Mouse (Mus musculus): ENCODE results near the gene Gramd1b.

The Gramd1b gene

DNA sequence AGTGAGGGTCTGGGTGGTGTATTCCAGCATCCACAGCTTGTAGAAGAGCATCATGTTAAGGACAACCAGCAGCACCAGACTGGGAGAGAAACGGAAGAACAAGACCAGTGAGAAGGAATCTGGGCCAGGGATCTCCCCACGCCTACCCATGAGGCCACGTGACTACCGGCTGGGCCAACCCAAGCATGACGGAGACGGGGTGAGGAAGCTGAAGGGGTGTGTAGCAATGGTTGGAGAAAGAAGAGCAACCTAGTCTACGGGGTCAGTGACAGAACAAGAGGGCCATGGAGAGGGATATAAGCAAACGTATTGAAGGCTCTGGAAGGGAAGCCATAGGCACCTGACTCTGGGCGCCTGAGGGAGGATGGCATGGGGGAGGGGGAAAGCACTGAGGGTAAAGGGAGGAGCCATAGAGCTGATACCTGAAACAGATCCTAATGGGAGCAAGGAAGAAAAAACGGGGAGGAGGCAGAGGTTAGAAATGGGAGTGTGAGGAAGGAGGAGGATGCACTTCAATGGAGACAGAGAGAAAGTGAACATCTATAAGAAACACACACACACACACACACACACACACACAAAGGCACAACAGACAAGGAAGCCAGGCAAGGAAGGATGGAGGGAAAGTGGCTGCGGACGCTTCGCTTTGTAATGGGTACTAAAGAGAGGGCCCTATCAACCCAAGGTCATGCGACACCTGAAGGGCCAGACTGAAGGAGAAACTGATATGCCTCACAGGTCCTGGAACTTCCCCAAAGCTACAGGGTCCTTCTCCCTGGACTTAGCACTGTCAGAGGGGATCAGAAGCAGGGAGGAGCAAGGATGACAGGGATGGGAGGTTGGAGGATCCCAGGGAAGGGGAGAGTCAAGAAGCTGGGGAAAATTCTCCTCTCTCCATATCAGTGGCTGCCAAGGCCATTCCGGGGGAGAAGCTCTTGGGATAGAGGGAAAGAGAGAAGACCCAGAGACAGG is 230.9 kb downstream of the Gramd1b start:
- DNase-seq: no peak

- DNase-seq: no peak
Observed at GRCm38 (mm10) chr9:40299323-40299722, 231.9 kb downstream of the Gramd1b start.

- DNase-seq: no peak
Observed at GRCm38 (mm10) chr9:40297969-40298368, 233.2 kb downstream of the Gramd1b start.

DNA sequence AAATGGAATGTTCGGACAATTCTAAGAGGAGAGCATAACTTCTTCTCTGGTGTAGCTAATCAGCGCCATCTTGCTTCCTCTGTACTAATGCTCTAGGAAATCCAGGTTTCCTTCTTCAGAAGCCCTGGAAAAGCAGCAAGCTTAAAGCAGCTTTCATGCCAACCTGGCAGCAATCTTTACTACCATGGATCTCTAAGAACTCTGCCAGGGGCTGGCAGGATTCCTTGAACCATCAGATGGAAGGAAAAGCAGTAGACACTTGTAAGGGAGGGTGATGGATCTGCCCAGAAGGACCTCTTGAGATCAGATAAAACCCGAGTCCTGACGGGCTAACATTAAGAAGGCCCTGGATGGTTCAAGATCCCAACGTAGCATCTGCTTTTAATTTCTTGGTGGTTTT is 234.9 kb downstream of the Gramd1b start:
- peak; percentile 79 for DNase-seq

DNA sequence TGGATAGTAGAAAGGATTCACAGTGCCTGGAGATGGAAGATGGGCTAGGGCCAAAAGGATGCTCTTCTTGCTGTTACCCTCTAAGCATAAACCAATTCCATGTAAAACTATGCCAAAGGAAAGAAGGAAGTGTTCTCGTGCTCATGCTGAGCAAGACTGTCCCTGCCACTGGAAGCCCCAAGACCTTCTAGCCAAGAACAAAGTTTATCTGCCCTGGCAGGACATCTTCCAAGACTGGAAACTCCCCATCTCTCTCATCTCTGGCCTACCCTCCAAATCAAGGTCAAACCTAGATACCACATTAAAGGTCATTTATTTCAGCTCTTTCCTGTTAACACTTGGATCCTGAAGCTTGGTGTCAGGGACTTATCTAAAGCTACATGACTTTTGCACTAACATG is 236.3 kb downstream of the Gramd1b start:
- DNase-seq: no peak

DNA sequence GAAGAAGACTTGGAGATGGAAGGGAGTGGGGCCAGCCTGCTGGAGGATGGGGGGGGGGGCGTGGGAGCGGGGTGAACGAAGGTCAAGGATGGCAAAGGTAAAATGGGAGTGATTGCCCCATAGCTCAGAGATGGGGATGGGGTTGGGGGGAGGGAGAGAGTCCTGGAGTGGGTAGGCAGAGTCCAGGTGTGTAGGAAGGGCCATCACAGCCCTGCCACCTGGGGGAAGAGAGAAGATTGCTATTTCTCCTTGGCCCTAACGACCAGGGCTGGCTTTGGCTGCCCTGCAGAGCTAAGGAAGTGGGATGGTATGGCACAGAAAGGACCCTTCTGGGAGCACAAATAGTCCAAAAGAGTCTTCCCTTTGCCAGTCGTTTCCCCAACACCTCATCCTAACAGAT is 237.0 kb downstream of the Gramd1b start:
- DNase-seq: no peak

DNA sequence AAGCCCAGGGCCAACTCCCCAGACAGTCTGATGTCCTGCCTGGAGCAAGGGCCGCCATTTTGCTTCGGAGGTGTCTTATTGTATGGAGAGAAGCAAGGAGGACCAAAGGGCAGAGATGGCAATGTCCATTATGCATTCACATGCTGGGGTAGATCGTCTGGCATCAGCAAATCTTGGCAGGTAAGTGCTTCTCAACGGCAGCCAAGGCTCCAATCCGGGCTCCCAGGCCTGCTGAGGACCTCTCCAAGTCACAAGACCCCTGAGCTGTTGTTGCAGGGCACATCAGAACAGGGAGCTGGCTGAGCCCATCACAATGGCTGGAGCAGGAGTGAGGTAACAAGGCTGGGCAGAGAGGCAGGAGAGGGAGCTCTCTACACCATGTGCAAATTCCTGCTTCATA is 237.4 kb downstream of the Gramd1b start:
- DNase-seq: no peak

DNA sequence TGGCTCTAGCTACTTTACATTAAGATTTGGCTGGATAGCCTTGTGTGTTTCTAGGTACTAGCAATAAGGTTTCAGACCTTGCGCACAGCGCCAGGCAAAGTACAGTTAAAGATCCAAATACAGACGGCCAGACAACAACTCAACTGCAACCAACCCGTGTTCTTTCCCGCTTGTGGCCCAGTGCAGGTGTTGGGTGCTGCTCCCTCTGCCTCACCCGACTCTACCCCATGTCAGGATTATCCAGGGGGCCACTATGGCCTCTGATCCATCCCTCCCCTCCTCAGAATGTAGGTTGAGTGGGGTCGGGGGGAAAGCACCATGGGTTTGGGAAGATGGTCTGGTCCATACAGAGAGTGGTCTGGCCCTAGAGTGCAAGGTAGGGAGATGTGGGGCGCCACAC is 237.9 kb downstream of the Gramd1b start:
- DNase-seq: no peak

DNA sequence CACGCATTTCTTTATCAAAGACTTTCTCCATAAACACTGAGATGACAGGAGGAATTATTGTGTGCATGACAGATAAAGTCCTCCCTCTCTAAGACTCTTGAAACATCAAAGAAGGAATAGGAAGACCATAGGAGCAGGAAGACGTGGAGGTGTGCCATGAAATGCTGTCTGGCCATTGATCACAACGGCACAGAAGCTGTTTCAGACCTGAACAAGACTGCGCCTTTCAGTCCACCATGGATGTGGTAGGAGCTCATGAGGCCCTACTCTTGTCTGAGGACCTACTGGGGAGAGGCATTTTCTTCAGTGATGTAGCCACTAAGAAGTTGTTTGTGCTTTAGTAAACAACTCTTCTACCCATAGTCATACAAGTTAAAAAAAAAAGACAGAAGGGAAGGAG is 238.7 kb downstream of the Gramd1b start:
- no peak for DNase-seq

DNA sequence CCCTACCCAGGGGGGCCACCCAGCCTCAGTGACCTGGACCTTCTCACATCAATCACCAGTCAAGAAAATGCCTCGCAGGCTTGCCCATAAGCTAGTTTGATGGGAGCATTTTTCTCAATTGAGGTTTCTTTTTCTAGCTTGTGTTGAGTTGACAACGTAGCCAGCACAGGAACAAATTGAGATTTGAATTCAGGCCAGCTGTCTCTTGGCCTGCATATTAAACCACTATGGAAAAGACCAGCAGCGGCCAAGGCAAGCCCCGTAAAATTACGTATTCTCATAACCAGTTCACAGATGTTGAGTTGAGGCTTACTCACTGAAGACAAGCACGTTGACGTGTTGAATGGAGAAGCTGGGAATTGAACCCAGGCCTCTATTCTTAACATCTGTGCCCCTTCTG is 248.2 kb downstream of the Gramd1b start:
- DNase-seq: no peak

GRCm38 (mm10) chr9:40279438-40279837 is 251.7 kb downstream of the Gramd1b start:
- no peak for DNase-seq

DNA sequence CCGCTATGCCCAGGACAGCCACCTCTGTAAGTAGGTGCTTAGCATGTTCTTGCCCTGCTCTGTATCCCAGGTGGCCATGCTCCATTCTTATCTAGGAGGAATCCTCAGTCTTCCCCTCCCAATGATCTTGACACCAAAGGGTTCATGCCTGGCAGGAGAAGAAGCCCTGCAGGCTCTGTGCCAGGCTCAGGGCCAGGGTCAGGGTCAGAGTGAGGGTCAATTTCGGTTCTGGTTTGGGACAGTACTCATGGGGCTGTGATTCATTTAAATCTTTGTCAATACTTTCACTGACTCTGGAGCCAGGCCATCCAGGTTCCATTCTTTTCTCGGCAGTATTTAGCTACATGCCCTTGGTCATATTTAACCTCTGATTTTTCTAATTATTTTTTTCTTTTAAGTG is 253.5 kb downstream of the Gramd1b start:
- DNase-seq: no peak

DNA sequence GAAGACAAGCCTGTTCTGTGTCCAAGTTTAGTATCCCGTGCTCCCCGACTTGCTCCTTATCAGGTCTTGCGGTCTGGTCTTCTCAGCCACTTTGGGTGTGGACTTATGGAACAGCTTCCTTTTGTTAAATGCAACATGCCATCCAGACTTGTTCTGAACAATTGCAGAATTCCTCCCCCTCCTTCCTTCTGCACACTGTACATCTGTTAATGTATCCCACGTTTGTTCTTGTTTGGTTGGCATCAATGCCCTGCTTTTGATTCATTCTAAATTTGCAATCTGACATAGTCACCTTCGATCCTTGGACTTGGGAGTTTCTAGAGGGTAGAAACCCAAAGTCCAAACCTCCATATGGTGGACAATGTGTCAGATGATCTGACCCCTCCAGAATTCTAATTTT is 255.3 kb downstream of the Gramd1b start:
- DNase-seq: no peak

- no peak for DNase-seq
Observed at GRCm38 (mm10) chr9:40272822-40273221, 258.4 kb downstream of the Gramd1b start.

DNA sequence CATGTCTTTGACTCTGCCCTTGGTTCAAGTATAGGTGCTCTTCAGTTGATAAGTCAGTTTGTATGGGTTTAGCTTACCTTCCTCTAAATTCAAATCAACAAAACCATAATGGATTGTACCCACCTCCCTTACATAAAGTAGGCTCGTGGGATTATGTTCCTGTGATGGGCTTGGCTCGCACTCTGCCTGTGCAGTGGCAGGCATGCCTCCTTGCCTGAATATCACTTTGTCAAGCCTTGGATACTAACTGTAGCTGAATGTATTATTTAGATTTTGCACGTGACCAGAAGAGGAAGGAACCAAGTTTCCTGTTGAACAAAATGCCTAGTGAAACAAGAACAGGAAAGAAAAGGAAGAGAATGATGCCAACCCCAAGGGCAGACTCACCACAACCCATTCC is 260.1 kb downstream of the Gramd1b start:
- no peak for DNase-seq

DNA sequence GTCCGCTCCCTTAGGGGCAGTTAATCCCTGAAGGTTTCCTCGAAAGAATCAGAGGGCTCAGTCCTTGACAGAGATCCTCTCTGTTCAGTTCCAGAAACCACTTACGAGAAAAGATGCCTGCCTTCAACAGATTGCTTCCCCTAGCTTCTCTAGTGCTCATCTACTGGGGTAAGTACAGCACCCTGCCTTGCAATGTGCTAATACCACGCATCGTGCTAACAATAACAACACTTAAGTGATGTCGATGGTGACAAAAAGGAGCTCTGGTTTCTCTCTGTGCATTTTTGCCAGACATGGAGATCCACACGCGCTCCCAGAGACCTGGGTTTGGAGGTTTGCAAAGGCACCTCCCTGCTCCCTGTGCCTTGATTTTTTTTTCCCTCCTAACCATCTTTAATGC is 261.3 kb downstream of the Gramd1b start:
- no peak for DNase-seq

DNA sequence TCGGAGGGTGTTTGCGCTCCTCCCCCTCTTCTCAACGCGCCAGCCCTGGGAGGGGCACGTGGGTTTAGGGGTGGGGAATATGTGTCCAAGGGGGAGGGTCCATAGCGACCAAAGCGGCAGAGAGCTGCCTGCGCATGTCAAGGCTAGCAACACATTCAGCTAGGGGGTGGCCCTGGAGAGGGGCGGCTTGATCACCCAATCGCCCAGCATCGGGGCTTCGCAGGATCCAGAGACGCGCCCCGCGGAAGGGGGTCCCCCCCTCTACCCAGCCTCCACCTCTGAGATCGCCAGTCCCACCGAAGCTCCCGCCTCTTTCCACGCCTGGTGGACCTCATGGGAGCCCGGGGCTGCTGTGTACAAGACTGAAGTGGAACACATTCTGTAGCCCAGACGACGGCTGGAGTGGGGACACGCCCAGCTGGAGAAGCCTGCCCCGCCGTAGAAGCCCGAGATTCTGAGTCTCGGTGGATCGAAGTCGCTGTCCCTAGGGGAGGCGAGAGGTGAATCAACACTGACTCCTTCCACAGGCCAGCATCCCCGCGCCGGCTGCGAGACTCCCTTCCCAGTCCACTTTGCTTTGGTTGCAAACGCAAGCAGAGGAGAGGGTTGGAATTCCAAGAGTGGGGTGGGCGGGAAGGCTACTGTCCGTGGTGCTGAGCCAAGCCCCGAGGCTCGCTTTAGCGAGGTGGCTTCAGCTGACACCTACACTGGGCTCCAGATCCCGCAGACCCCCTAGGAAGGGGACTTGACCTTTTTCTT is 261.9 kb downstream of the Gramd1b start, which contains the start of gene Scn3b:
Scn3b (plus strand) TSS at position 115 of the 759 bp plus-strand sequence.
- DNase-seq: no peak

DNA sequence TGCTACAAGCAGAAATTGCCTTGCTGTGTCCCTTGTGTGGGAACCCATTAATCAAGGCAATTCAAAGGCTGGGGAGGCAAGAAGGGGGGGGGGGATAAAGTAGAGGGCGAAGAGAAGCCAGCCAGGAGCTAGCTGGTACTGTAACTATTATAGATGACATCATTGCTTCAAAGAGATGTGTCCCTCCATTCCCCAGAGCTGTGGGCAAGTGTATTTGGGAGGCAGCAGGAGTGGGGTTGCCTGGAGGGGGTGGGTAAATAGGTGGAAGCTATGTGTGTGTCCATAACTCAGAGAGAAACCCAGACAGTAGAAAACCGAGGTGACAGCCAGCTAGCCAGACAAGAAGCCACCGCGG is 262.5 kb downstream of the Gramd1b start:
- DNase-seq: no peak

DNA sequence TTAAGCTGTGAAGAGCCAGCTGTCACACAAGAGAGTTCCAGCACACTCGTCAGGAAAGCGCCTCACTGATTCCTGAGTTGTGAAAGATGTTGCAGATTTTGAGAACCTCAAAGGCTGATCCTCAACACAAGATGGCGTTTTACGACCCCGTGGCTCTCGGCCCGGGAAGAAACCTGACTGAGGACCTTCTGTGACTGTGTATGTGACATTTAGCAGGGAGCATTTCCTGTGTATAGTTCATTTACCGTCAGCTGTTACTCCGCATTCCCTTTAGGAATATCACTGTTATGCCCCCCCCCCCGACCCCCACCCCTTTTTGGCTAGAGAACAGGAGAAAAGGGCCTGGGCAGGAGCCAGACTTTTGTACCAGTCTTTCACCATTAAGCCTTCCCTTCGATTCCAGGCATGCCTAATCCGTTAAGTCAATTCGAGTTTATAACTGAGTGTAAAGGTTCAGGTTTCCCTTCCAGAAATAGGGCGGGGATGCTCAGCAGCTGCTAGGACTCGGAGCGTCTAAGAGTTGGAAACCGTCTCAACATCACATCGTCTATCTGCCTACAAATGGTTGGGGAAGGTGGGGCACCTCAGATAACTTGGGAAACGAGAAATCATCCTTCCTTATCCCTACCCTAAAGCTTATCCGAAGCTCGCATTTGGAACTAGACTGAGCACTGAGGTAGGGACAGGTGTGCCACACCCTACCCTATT is 263.0 kb downstream of the Gramd1b start:
- no peak for DNase-seq

DNA sequence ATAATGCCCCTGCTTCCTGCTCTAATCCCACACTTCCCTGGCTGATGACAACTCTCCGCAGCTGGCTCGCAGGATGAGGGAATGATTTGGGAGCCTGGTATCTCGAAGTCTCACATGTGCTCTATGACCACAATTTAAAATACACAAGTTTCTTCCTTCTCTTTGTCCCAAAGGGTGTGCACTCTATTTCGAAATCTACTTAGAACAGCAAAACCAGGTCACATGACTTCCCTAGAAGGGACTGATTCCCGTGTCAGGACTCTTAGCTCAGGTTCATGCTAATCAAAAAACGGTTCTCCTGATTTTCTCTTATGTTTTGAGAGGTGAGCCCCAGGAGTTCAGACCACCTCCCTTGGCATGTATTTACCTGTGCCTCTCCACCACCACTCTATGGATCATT is 267.3 kb downstream of the Gramd1b start:
- DNase-seq: no peak

DNA sequence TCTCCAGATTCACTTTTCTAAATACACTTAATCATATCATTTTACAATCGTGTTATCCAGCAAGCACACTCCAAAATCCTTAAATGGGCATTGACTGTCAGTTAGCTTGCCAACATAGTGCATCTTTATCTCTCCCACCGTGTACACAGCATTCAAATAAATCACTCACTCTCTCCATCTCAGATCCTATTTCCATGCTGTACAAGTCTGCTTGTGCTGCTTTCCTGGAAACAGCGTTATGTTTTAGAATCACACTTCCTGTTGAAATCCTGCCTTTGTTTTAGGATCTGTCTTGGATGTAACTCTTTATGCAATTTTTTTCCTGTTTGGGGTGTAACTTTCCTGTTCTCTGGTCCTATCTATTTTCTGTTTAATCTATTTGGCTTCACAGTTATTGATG is 278.7 kb downstream of the Gramd1b start:
- no peak for DNase-seq

DNA sequence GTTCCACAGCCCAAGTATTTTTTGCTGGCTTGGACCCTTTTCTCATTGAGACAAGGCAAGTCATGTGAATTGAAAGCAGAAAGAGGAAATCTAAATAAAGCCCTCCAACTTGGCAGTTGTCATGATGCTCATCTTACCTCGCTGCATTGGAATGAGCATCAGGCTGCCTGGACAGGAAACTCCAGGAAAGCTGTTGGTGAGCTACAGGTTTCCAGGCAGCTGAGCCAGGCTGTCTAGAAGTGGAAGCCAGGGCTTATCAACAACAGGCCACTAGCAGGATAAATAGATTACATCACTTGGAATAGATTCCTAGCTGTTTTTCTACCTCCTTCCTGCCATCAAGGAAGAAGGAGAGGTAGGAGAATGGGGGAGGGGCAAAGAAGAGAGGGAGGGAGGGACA is 282.1 kb downstream of the Gramd1b start:
- DNase-seq: no peak

- DNase-seq: no peak
Observed at GRCm38 (mm10) chr9:40246702-40247101, 284.5 kb downstream of the Gramd1b start.

All from cerebellum, adult 9-10 months (tissue).